Mouse (Mus musculus): ENCODE measurements at regions not wholly inside any gene's neighbourhood (a gene's known extent, or its start where the extent isn't known, plus 50 kb on each side); places are given as distances from the start of the nearest gene placed in this dataset.

GRCm38 (mm10) chr11:112990751-112991150 lies 208.7 kb downstream of the Sox9 start:
- TF ChIP-seq CTCF (IDR thresholded peaks at IDR 0.05; ENCODE audit: insufficient read depth, low read depth, low read length): no peak
- TF ChIP-seq POLR2A (IDR thresholded peaks at IDR 0.05; ENCODE audit: insufficient read depth, low read depth, low read length): no peak

Data from olfactory bulb, adult 2 months (tissue).